10 mouse cellular contexts compared by ENCODE assay signal in the genomic region with DNA sequence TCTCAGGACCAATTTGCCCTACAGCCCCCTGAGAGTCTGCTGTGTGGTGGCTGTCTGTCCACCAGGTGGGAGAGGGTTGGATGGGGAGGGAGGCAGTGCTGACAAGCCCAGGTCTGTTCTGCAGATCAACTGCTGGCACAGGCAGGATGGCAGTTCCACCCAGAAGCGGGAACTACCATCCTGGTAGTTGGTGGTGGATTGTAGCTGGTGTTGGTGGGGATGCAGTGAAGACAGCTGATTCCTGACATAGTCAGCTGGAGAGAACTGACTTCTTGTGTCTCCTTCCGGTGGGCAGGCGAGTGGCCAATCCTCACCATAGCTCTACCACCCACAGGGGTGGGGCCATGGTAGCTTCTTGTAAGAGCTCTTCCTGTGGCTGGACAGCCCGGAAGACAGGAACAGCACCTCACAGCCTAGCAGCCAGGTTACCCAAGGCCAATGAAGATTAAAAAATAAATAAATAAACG. TPM values are rescaled to one million over a fixed set of nuclear protein-coding genes. Genes with fewer than 3 reads are reported as not detected.
DNase-seq lines count a peak whose midpoint lies in the region; ATAC-seq and TF ChIP-seq lines count a peak whose summit lies in the region.
"Had no signal": no experiment of that assay in that cellular context is flagged by ENCODE, and none has a peak within 500 bp of the region (broad histone marks: within the 10 kb centered on the region; RNA-seq: fewer than 3 reads in every experiment).

No protein-coding gene starts in this region.

- peak overlapping the region; percentile 13; the same call in 1 of the 2 replicates for H3K9ac ChIP-seq in liver, postnatal 0 days (replicated peaks)

- H3K4me2 ChIP-seq in liver, postnatal 0 days (ENCODE audit: low read depth, low read length) = peak overlapping the region; percentile 56

- peak overlapping the region; percentile 95 for H3K27ac ChIP-seq in bone marrow, adult 2 months (ENCODE audit: control insufficient read depth, insufficient read depth, low read depth, low read length, poor library complexity)
- peak overlapping the region; percentile 83 for H3K27ac ChIP-seq in liver, postnatal 0 days (ENCODE audit: low read depth)

- TF ChIP-seq POLR2A in bone marrow, adult 2 months (IDR thresholded peaks at IDR 0.05; ENCODE audit: borderline replicate concordance, control insufficient read depth, low read depth, low read length) = 0 out of 2 replicates have a peak, but pooled peaks have one; percentile 37

- no peaks in the 10 kb centered on the region for H3K9me3 ChIP-seq in liver, postnatal 0 days (ENCODE audit: low read length)

- no peak for TF ChIP-seq CTCF in bone marrow, adult 2 months (IDR thresholded peaks at IDR 0.05; ENCODE audit: control insufficient read depth, insufficient read depth, low read length)
- TF ChIP-seq CTCF in liver, postnatal 0 days (IDR thresholded peaks at IDR 0.05; ENCODE audit: low read depth) = no peak

- peak; percentile 58 for DNase-seq in CD4-positive, CD25-positive, alpha-beta regulatory T cell, adult 2 months (ENCODE audit: low read depth, low spot score)
- DNase-seq in liver, postnatal 0 days = peak; percentile 59
- DNase-seq in spleen, postnatal 14 days (ENCODE audit: low spot score in 2 of 2) = peak; percentile 13 to 24
- no peak for DNase-seq in ovary, postnatal 14 days (ENCODE audit: low spot score)
- no peak for DNase-seq in gastrocnemius, postnatal 10 days
- no peak for DNase-seq in lung, postnatal 25 days (ENCODE audit: low spot score)
- DNase-seq: cerebellum, adult 9-11 months; kidney, adult 8-10 months; midbrain, embryonic 14.5 days had no signal

- no peaks in the 10 kb centered on the region for H3K27me3 ChIP-seq in liver, postnatal 0 days (ENCODE audit: insufficient read depth, low read length)

- peaks cover 7% of the 10 kb centered on the region for H3K4me1 ChIP-seq in bone marrow, adult 2 months (ENCODE audit: control insufficient read depth, insufficient read depth, low read length)
- H3K4me1 ChIP-seq in liver, postnatal 0 days (ENCODE audit: insufficient read depth) = peaks cover 15% of the 10 kb centered on the region

- ATAC-seq in liver, postnatal 0 days = peak; percentile 77

- no peaks in the 10 kb centered on the region for H3K36me3 ChIP-seq in liver, postnatal 0 days (replicated peaks; ENCODE audit: insufficient read depth, low read length)

- peak overlapping the region; percentile 38 for H3K4me3 ChIP-seq in bone marrow, adult 2 months (replicated peaks; ENCODE audit: control insufficient read depth, low read depth, low read length)
- no peak overlapping the region for H3K4me3 ChIP-seq in liver, postnatal 0 days (ENCODE audit: low read depth, low read length)

- TF ChIP-seq EP300 in liver, postnatal 0 days (IDR thresholded peaks at IDR 0.05; ENCODE audit: low read depth) = no peak

- WGBS in bone marrow, adult 2 months = 3% methylated on average over 5 of the region's 5 CpGs
- 32% methylated on average over 5 of the region's 5 CpGs for WGBS in liver, postnatal 0 days (ENCODE audit: insufficient replicate concordance)

RNA-seq across cellular contexts. Expression of gene Ssr1, which starts 16.5 kb away (rescaled TPM):
- 43.0 and 56.0 TPM in 2 replicates for polyA plus RNA-seq in bone marrow, adult 2 months (2011; ENCODE audit: insufficient read depth, insufficient read length, low replicate concordance, missing spikeins)
- 48.9 and 55.1 TPM in 2 replicates for polyA plus RNA-seq in liver, postnatal 0 days (2015; fragmentation: Nextera tagmentation; extraction: Ambion mirVana)
- total RNA-seq in gastrocnemius, postnatal 10 days (2021) = 10 to 100 TPM; 64.8 to 87.4 TPM

RNA-seq across cellular contexts. Expression of gene Riok1, which starts 26.3 kb away (rescaled TPM):
- 22.4 and 40.9 TPM in 2 replicates for polyA plus RNA-seq in bone marrow, adult 2 months (2011; ENCODE audit: insufficient read depth, insufficient read length, low replicate concordance, missing spikeins)
- 13.4 and 14.6 TPM in 2 replicates for polyA plus RNA-seq in liver, postnatal 0 days (2015; fragmentation: Nextera tagmentation; extraction: Ambion mirVana)
- 10 to 100 TPM; 11.2 to 14.6 TPM for total RNA-seq in gastrocnemius, postnatal 10 days (2021)

RNA-seq across cellular contexts. Expression of gene Cage1, which starts 26.4 kb away (rescaled TPM):
- polyA plus RNA-seq in bone marrow, adult 2 months (2011; ENCODE audit: insufficient read depth, insufficient read length, low replicate concordance, missing spikeins) = 0.70 and 0.74 TPM in 2 replicates
- 0.69 and 0.76 TPM in 2 replicates for polyA plus RNA-seq in liver, postnatal 0 days (2015; fragmentation: Nextera tagmentation; extraction: Ambion mirVana)
- 1 to 10 TPM in 1 of 2 experiments, under 1 TPM in 1; 0.92 to 1.4 TPM for total RNA-seq in gastrocnemius, postnatal 10 days (2021)

Comparison
In these comparisons a context has a peak if more than half of its experiments do, and no peak if none do; other contexts are left out.
1. DNase-seq: peak in CD4-positive, CD25-positive, alpha-beta regulatory T cell, adult 2 months (single experiment), liver, postnatal 0 days (single experiment) and spleen, postnatal 14 days (2 of 2); none in ovary, postnatal 14 days (single experiment), gastrocnemius, postnatal 10 days (single experiment) and lung, postnatal 25 days (single experiment).